Mouse (Mus musculus) CH12.LX (cell line): Measurements from ENCODE around the gene Gm3424. TPM values are rescaled to one million over a fixed set of nuclear protein-coding genes. Genes with fewer than 3 reads are reported as not detected.
"Not testable (repeated sequence)": the region's sequence is repeated elsewhere in the genome, so short reads cannot be mapped to it uniquely, and the experiment has no call there.

Experiments used
- DNase-seq: peaks from one replicate; pipeline ENCODE4 v3.0.0-alpha.2; 2013; ENCODE audit errors: extremely low read depth
- H3K27ac ChIP-seq: 2 replicates; pipeline ENCODE4 v1.5.1; 2012; ENCODE audit warnings: low read depth, mild to moderate bottlenecking, control low read depth, moderate library complexity; ENCODE audit not compliant: insufficient read depth
- H3K27me3 ChIP-seq: replicated peaks from 2 replicates; pipeline ENCODE3; 2012; ENCODE audit warnings: inconsistent platforms
- H3K36me3 ChIP-seq, 2 experiments: replicated peaks in 1 of 2; 2 replicates each; pipeline versions ENCODE3 to v1.6.1; 2012; ENCODE audit warnings: inconsistent platforms in 1 of 2, low read length in 1 of 2, mild to moderate bottlenecking in 1 of 2, mixed read lengths in 1 of 2, moderate library complexity in 1 of 2; ENCODE audit not compliant: control insufficient read depth in 1 of 2, insufficient read depth in 1 of 2
- H3K4me1 ChIP-seq, 2 experiments: 2 replicates each; pipeline ENCODE4 v1.6.1; 2012; ENCODE audit warnings: inconsistent platforms in 1 of 2, moderate library complexity in 1 of 2; ENCODE audit not compliant: insufficient read depth in 2 of 2, control insufficient read depth in 1 of 2
- H3K4me2 ChIP-seq: 2 replicates; pipeline ENCODE4 v1.6.1; 2012; ENCODE audit warnings: low read depth, mild to moderate bottlenecking, control low read depth; ENCODE audit not compliant: poor library complexity, insufficient read depth, severe bottlenecking
- H3K4me3 ChIP-seq, 3 experiments: fragments of 150-350 bp in 1 of 3; sonication (generic) in 1 of 3; replicated peaks in 1 of 3; 2 replicates each; pipeline versions ENCODE3 to v1.5.1; 2011 to 2012; ENCODE audit warnings: low read depth in 2 of 3, low read length in 2 of 3, mild to moderate bottlenecking in 2 of 3, moderate library complexity in 2 of 3, control low read depth in 1 of 3, improper control_type of control experiment in 1 of 3, inconsistent platforms in 1 of 3, mixed read lengths in 1 of 3; ENCODE audit not compliant: poor library complexity in 1 of 3
- H3K79me2 ChIP-seq: replicated peaks from 2 replicates; pipeline ENCODE4 v1.6.1; 2012; ENCODE audit warnings: mild to moderate bottlenecking, moderate library complexity; ENCODE audit not compliant: control insufficient read depth, poor library complexity, insufficient read depth, severe bottlenecking; ENCODE audit errors: extremely low read depth
- H3K9ac ChIP-seq: 2 replicates; pipeline ENCODE4 v1.6.1; 2012; ENCODE audit warnings: low read depth, mild to moderate bottlenecking, control low read depth, moderate library complexity; ENCODE audit not compliant: insufficient read depth
- H3K9me3 ChIP-seq: replicated peaks from 2 replicates; pipeline ENCODE3; 2012; ENCODE audit warnings: low read length, inconsistent platforms, mixed read lengths
- dilution Hi-C: fragments of 300-500 bp; cut with MboI; formaldehyde crosslinking; loops from 2 replicates; pipeline ENCODE4 v1.14.3; 2020; ENCODE audit warnings: low sequenced_read_pairs; ENCODE audit not compliant: extremely low pct_unique_long_range_greater_than_20kb, extremely low pct_ligation_motif_present
- in situ Hi-C: fragments of 300-500 bp; cut with MboI; formaldehyde crosslinking; loops from 3 replicates; pipeline ENCODE4 v1.14.3; 2019; ENCODE audit warnings: low sequenced_read_pairs, low pct_ligation_motif_present, low pct_unique_long_range_greater_than_20kb, mixed read lengths
- polyA plus RNA-seq: library from polyadenylated mRNA; unstranded; fragments of >175 nt; gene quantifications from 2 replicates; pipeline ENCODE4 v1.2.1, GENCODE M21; 2012; ENCODE audit warnings: low read depth; ENCODE audit not compliant: insufficient read length
- total RNA-seq, 2 experiments: library from RNA; depleted of rRNA; stranded (reverse); fragments of 300-350 nt in 1 of 2; fragments of >200 nt in 1 of 2; gene quantifications; 2 replicates each; pipeline ENCODE4 v1.2.3; 2012 to 2014

Gm3424 gene
- total RNA-seq (2012; rRNA removed): not detected in 2 replicates
- total RNA-seq (2014; rRNA removed): not detected in 2 replicates
- polyA plus RNA-seq: not detected in 2 replicates

DNA sequence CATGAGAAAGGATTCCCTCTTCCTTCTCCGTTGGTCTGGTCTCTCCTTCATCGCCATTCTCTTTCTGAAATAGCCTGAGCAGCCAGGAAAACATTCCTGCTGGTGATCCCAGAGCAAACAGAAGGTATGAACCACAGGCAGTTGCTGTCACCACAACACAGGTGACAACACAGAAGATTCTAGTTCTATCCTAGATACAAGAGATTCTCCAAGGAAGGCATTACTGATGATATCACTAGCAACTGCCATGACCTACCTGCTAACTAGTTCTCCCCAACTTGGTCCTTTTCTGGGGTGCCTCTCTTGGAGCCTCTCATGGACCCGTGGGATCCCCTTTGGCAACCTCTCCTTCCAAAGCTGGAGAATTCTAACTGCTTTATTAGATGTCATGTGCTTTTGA lies at the start of gene Gm3424:
TSS of gene Gm3424 (minus strand) at position 101 of the 400 bp plus-strand sequence.
- H3K27me3 ChIP-seq, dilution Hi-C loops, H3K9ac ChIP-seq, H3K4me2 ChIP-seq, H3K27ac ChIP-seq, H3K36me3 ChIP-seq, H3K79me2 ChIP-seq, DNase-seq, H3K4me1 ChIP-seq, in situ Hi-C loops, H3K4me3 ChIP-seq, H3K9me3 ChIP-seq: not testable (repeated sequence)

DNA sequence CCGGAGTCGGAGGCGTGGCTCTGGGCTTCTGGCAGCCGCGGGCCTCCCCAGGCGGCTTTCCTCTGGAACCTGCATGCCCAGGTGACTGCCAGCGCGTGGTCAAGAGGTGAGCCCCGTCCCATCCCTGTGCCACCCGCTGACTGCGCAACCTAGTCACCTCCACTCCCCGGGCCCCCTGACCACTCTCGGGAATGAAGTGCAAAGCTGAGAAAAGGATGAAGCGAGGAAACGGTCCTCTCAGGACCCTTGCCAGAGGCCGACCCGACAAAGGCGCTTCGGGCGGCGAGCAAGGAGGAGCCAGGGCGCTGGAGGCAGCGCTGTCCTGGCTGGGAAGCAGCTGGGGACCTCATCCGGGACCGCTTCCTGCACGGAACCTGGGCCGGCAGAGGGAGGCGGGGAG lies 49.7 kb upstream of the Gm3424 start:
- H3K4me2 ChIP-seq, in situ Hi-C loops, H3K9me3 ChIP-seq, DNase-seq, H3K27ac ChIP-seq, H3K79me2 ChIP-seq, H3K4me1 ChIP-seq, H3K4me3 ChIP-seq, H3K9ac ChIP-seq, H3K27me3 ChIP-seq, H3K36me3 ChIP-seq, dilution Hi-C loops: not testable (repeated sequence)

DNA sequence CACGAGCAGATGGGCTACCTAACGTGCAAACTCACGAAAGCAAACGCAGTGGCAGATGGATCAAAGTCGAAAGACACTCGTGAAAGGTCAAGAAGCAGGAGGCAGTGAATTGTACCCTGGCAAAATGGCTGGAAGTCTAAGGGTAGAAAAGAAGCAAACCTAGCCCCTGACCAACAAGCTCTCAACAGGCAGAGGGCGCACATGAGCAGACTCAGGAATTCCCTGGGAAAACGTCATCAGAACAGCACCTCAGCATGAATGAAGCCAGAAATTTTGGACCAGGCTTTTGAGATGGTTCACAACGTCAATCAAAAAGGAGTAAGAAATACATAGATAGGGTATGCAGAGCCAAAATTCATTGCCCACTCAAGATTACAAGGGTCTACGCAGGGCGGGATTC lies 49.0 kb upstream of the Gm3424 start:
- H3K4me1 ChIP-seq, H3K4me3 ChIP-seq, in situ Hi-C loops, dilution Hi-C loops, H3K9me3 ChIP-seq, H3K27ac ChIP-seq, DNase-seq, H3K36me3 ChIP-seq, H3K4me2 ChIP-seq, H3K9ac ChIP-seq, H3K79me2 ChIP-seq, H3K27me3 ChIP-seq: not testable (repeated sequence)

DNA sequence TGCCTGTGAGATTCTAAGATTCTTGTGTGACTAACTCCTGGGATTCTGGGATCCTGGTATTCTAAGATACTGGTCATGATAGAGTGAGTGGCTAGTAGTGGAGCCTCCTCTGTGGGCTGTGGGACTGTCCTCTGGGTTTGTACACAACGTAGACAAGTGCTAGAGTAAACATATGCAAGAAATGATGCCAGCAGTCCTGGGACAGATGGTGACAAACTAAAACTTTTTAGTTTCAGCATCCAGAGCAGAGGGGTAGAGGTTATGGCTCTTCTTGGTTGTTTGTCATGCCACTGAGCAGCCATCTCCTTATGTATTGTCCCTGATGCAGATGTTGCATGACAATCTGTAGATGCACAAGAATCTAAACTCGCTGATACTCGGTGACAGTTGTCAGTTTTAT lies 25.8 kb upstream of the Gm3424 start:
- H3K9ac ChIP-seq, H3K36me3 ChIP-seq, dilution Hi-C loops, H3K9me3 ChIP-seq, H3K4me1 ChIP-seq, H3K4me3 ChIP-seq, H3K27me3 ChIP-seq, H3K27ac ChIP-seq, in situ Hi-C loops, H3K4me2 ChIP-seq, H3K79me2 ChIP-seq, DNase-seq: not testable (repeated sequence)

DNA sequence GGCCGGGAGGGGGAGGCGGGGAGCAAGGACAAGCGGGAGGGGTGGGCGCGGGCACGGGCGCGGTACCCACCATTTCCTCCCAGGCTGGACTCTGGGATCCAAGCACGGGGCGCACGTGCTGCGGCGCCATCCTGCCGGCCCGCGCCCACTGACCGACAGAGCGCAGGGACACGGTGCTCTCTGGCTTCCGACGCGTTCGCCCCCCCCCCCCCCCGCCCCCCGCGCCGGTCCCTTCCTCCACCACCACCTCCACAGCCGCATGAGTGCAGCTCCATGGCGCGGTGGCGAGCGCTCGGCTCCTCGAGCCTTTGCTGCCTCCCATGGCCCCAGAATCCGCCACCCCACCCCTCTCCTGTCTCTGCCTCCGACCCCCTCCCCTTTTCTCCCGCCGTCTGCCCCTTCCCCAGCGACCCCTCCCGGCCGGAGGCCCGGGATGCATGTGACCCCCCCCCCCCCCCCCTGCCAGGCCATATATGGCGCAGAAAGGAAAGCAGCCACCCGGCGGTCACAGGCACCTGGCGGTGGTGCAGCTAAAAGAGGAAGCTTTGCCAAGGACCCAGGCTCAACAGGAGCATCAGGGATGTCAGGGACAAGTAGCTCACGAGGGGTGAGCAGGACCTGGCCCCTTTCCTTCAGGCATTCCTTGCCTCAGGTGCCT lies 17.3 kb downstream of the Gm3424 start:
- in situ Hi-C loops, H3K4me3 ChIP-seq, H3K4me1 ChIP-seq, H3K4me2 ChIP-seq, H3K27me3 ChIP-seq, dilution Hi-C loops, H3K79me2 ChIP-seq, H3K36me3 ChIP-seq, H3K9ac ChIP-seq, H3K27ac ChIP-seq, H3K9me3 ChIP-seq, DNase-seq: not testable (repeated sequence)

DNA sequence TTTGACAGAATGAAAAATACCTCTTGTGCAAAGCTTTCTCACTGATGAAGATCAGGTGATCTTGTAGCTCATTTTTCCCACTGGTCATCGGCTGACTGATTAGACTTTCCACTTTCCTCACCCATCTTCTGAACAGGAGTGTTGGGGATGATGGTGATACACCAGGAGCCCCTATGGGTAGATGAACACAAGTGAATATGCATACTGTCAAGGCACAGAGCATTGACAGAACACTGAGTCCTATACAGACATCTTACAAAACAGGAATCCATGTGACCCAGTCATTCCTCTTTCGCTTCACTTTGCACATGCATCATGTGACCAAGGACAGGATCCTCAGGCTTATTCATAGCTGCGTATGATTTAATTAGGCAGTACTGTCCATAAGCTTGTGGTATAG lies 22.2 kb downstream of the Gm3424 start, which contains the start of gene Gm3383:
TSS of gene Gm3383 (minus strand) at position 101 of the 400 bp plus-strand sequence.
- H3K9ac ChIP-seq, dilution Hi-C loops, H3K9me3 ChIP-seq, H3K27me3 ChIP-seq, H3K4me1 ChIP-seq, H3K27ac ChIP-seq, H3K79me2 ChIP-seq, in situ Hi-C loops, H3K36me3 ChIP-seq, H3K4me3 ChIP-seq, H3K4me2 ChIP-seq, DNase-seq: not testable (repeated sequence)
